Mouse (Mus musculus): ENCODE measurements around the gene Nrp1. TPM values are rescaled to one million over a fixed set of nuclear protein-coding genes. Genes with fewer than 3 reads are reported as not detected.

The Nrp1 gene
- total RNA-seq, 2 experiments from 2014 or later, result 60.4 to 72.9 TPM

DNA sequence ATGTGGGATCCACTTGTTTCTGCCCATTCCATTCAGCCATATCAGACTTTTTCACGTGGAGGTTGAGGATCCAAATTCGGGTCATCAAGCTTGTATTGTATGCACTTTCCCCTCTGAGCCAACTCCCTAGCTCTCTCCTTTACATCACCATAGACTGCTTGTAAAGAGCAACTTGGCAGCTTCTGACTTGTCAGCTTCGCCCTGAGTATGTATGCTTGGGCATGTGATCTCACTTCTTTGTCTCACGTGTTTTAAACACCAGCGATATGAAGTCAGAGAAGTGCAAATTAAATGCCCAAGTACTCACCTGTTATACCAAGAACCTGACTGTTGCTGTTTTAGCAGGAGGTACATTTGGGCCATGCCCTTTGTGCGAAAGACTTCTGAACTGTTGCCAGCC, 12.6 kb downstream of the Nrp1 start:
- no peak for DNase-seq

GRCm38 (mm10) chr8:128371789-128372188, 13.4 kb downstream of the Nrp1 start:
- DNase-seq, result no peak

DNA sequence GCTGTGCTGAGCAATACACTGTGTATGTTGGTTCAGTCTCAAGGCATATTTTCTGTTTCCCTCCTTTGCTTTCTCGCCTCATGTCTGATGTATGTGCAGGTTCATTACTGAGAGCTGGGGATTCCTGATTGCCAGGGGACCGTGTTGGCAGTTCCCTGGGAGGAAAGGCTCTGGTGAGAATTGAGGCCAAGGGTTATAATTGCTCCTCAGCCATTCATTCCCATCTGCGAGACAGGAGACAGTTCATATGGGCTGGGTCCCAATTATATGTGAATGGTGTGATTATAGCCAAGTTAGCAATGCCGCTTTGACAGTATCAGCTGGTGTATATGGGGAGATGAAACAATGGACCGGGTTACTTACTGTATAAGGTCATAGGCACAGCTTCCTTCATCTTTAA, 14.3 kb downstream of the Nrp1 start:
- DNase-seq, result no peak

DNA sequence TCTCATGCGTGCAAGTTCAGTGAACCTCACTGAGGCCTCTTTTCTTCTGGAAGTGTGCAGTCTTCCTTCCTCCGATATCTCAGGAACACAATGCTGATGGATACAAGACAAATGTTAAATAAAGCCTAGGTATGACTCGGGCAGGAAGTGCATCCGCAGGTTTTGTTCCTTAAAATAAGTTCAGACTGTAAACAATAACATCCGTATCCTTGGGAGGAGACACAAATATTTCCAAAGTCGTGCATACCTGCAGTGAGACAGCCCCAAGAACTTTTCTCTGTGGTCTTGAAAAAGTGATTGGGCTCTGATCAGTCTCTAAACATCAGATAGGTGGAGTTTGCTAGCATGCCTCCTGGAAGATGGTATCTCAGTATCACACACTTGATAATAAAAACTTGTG, 15.0 kb downstream of the Nrp1 start:
- no peak for DNase-seq

DNA sequence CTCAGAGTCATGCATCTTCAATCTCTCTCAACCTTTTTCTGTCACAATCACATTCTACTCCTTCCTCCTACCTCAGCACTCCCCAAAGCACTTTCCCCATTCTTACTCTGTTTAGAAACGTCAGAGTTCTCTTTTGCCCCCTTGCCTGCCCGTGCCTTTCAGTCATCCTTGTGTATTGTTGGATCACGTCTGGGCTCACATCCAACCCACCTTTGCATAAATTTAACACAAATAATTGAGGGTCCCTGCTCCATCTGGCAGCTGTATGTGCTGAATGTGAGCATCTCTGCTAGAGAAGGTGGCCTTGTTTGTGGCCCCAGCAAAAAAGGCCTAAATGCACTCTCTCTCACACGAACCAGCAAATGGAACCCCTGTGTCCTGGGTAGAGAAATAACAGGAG, 16.9 kb downstream of the Nrp1 start:
- DNase-seq, result no peak

- no peak for DNase-seq
Measured at GRCm38 (mm10) chr8:128383176-128383575, 24.8 kb downstream of the Nrp1 start.

- DNase-seq, result no peak
Measured at GRCm38 (mm10) chr8:128384366-128384765, 26.0 kb downstream of the Nrp1 start.

DNA sequence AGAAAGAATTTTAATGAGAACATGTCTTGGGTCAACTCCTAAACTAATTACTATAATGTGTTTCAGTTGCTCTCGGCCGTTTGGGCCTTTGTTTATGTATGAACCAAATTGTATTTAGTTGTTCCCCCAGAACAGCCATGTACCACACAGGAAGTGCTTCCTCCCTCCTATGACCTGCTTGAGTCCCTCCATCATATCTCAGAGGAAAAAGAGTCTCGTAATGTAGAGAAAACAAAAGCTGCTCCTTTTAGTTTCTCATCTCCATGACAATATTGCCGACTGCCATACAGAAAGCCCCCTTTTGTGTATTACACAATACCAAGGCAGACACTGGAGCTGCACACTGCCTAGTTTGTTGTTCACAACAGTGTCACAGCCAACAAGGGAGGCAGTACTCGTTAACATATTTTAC, 26.5 kb downstream of the Nrp1 start:
- no peak for DNase-seq

GRCm38 (mm10) chr8:128386963-128387621, 28.7 kb downstream of the Nrp1 start:
- no peak for DNase-seq

DNA sequence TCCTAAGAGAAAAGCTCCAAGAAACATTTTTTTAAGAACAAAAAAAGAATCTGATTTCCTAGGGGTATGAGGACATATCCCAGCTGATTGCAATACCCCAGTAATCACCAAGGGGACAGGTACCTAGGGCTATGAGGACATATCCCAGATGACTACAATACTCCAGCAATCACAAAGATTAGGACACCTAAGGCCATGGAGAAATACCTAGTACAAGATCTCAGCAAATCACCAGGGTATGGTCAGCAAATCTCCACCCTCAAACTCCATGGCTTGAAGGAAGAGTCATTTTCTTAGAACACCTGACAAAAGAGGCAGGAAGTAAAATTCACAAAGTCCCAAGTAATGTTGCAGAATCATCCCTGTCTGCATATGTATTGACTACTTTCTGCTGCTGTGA, 32.4 kb downstream of the Nrp1 start:
- no peak for DNase-seq

GRCm38 (mm10) chr8:128391182-128391760, 32.9 kb downstream of the Nrp1 start:
- DNase-seq, result no peak

- no peak for DNase-seq
Measured at GRCm38 (mm10) chr8:128394671-128395193, 36.3 kb downstream of the Nrp1 start.

DNA sequence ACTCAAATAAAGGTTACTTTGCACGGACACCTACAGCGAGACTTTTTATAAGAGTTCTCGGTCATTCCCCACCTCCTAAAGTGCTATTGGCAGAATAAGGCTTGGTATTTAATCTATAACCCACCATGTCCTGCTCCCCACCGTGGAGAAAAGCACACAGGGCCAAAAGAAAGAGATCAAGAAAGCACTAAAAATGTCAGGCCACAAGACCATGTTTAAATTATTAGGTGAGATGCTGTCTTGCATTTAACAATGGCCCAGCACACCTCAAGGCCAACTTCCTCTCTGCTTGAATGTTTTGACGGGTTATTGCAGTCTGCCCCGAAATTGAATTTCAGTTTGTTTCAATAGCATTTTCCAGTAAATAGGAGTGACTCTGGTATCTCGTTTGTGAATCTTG, 38.6 kb downstream of the Nrp1 start:
- no peak for DNase-seq

DNA sequence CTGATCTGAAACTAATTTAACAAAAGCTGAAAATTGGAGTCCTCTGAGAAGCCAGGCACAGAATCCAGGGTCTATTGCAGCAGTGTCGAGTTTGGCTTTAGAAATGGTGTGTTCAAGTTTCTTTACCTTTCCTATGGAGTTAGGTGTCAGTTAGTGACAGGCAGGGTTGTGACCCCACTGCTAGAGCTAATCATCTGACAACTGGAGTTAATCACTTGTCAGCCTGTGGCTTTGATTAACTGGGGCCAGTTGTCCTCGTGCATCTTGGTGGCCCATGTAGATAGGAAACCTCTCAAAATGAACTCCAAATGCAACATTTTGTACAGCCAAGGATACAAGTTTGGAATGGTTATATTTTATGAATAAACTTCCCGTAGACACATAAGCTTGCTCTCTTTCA, 39.0 kb downstream of the Nrp1 start:
- DNase-seq, result no peak

DNA sequence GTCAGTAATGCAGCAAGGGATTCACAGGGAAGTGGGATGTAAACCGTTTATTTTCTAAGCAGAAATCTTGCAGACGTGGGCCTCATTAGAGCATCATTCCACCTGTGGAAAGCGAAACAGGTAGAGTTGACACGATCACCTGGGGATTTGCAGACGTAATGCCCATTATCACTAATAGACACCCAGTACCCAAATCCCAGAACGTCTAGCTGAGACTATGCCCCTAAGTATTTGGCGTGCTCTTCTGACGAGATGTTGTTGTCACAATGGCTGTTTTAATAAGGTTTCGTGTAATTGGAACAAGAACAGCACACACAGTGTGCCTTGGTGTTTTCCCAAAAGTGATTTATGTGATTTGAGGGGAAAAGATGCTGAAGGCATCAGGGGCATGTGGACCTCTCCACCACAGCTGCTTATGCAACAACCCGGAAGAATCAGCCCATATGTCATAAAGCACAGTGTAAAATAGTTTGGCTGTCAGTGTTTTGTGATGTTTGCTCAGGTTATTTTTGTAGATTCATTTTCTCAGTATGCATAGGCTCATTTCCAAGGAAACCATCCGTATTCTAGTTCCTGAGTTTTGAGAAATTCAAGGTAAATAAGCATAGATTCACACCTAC, 40.2 kb downstream of the Nrp1 start:
- DNase-seq, result no peak

DNA sequence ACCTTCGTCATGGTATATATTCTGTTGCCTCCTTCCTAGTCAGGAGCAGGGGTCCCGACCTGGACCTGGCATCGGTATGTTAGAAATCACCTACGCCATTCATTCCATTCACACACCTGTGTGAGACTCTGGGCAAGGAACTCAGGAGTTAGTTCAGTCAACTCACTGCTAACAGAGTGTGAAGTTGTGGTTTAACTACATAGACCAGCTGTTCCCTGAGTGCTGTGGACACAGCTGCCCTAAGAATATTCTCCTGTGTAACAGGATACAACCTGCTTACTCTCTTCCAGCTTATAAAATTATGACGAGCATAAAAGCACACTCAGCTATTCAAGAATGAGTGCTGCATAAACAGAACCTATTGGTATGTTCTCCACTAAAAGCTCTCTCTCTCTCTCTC, 41.9 kb downstream of the Nrp1 start:
- DNase-seq, result no peak

DNA sequence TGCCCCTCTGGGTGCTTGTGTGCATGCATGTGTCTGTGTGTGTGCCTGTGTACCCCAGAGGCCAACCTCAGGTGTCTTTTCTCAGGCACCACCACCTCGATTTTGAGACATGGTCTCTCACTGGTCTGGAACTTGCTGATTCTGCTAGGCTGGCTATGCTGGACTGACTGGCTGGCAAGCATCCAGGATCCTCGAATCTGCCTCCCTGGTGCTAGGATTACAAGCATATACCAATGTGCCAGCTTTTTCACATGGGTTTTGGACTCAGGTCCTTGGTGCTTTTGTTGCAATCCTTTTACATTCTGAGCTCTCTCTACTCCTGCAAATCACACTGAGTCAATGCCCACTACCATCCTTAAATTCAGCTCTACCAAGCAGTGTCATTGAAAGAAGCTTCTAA, 46.5 kb downstream of the Nrp1 start:
- DNase-seq, result no peak

DNA sequence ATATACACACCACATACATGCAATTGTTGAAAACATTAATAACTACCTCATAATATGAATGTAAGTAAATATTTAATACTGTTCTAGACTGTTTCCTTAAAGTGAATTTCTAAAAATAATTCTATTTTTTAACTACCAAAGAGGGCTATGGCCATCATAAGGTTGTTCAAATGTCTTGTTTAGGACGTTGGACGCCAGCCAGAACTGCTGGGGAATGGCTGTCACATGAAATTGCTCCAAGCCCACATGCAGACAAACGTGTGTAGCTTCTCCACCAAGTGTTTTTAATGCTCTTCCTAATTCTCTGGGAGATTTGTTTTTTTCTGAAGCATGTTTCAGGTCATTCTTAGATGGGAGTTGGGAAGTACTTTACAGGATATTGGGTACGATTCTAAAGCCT, 55.0 kb downstream of the Nrp1 start:
- no peak for DNase-seq

DNA sequence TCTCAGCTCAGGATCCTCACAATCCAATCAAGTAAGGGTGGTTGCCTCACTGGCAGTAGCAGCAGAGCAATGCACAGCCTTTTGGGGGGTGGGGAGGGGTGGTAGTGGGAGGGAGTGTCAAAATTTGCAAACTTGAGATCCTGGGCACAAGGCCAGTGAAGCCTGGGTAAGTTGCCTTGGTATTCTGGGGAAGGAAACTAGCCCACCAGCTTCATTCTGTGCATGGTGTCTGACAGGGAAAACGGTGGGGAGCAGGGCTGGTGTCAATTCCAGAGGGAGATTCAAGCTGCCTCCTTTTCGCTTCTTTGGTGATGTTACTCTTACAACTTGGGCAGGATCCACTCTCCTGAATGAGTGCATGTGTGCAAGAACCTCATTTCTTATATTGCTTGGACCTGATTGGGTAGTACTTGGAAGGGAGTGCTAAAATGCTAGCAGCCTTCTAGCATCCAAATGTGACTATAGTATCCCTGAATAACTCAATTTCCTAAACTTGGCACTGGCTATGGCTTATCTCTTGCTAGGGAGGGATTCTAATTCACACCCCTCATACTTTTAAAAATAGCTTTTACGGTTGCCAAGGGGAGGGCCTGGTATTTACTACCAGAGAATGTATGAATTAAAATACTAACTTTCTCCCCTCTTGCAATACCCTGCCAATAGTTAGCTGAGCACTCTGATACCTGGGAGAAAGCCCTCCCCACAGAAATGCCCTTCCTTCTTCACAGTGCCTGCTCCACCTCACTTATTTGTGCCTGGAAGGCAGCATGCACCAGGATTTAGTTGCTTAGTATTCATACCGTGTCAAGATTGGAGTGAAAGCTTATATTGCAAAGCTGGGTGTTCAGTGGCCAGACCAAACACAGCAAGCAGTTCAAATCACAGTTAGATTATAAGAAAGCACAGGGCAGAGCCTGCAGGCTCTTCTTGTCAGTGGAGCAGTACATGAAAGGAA, 57.6 kb downstream of the Nrp1 start:
- DNase-seq, result no peak

GRCm38 (mm10) chr8:128416896-128417295, 58.5 kb downstream of the Nrp1 start:
- no peak for DNase-seq

DNA sequence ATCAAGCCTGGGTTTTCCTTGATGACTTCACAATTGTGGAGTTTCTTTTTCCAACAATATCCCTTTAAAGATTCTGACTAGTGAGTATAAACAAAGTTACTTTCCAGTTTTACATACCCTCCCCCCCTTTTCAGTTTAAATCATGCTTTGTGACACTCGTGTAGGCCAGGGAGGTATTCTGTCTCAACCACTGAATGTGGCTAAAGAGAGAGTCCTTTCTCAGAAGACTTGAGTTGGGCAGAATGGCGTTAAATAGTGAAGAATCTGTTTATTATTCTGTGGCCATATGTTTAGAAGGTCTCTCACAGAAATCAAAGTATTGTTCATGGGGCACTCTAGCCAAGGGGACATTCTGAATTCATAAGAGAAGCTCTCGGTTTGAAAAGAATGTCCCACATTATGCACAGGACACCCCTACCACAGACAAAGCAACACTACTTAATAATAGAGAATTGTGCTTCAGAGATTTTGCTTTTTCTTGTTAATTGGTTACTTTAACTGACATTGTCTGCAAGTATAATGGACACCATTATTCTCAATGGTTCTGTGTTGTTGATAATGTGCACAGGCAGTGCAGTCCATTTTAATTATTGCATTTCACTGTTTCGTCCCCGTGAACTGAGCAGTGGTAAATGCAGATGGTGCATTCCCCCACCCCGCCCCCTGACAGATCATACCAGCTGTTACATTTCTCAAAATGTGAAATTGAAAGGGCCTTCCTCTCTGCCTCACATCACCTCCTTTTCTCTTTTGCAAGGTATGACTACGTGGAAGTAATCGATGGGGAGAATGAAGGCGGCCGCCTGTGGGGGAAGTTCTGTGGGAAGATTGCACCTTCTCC, 59.8 kb downstream of the Nrp1 start:
- no peak for DNase-seq

- no peak for DNase-seq
Measured at GRCm38 (mm10) chr8:128419984-128420383, 61.6 kb downstream of the Nrp1 start.

All from gastrocnemius, postnatal 10 days (tissue).